Mouse (Mus musculus) naive thymus-derived CD4-positive, alpha-beta T cell, adult 2 months (primary cell): ENCODE data around the gene Doc2b.
"Not testable (repeated sequence)": the region's sequence is repeated elsewhere in the genome, so short reads cannot be mapped to it uniquely, and the experiment has no call there.

Experiments
- DNase-seq: peaks from one replicate; pipeline ENCODE4 v3.0.0-alpha.2; 2011; ENCODE audit warnings: low read depth

The Doc2b gene

GRCm38 (mm10) chr11:75735462-75736252, 60.2 kb downstream of the Doc2b start:
- no peak for DNase-seq

GRCm38 (mm10) chr11:75733227-75733940, 62.5 kb downstream of the Doc2b start:
- no peak for DNase-seq

GRCm38 (mm10) chr11:75732434-75733226, 63.2 kb downstream of the Doc2b start, which contains the start of gene Ywhae:
Ywhae (plus strand) TSS chr11:75732869.
- DNase-seq, result peak; percentile 96

GRCm38 (mm10) chr11:75727659-75728058, 68.2 kb downstream of the Doc2b start:
- not testable (repeated sequence) for DNase-seq

- DNase-seq, result no peak
These were observed 68.7 kb downstream of the Doc2b start for GRCm38 (mm10) chr11:75727168-75727567.

- DNase-seq, result no peak
These were observed 73.5 kb downstream of the Doc2b start for GRCm38 (mm10) chr11:75722339-75722738.
